Mouse (Mus musculus) CD4-positive, CD25-positive, alpha-beta regulatory T cell, adult 2 months (primary cell): Measurements from ENCODE around the gene Rtp4.
A peak's percentile ranks its signal among the peaks of the same experiment; 100 is the strongest.

ENCODE experiments used
- DNase-seq: peaks from one replicate; pipeline ENCODE4 v3.0.0-alpha.2; 2012; ENCODE audit warnings: low read depth, low spot score

The Rtp4 gene

DNA sequence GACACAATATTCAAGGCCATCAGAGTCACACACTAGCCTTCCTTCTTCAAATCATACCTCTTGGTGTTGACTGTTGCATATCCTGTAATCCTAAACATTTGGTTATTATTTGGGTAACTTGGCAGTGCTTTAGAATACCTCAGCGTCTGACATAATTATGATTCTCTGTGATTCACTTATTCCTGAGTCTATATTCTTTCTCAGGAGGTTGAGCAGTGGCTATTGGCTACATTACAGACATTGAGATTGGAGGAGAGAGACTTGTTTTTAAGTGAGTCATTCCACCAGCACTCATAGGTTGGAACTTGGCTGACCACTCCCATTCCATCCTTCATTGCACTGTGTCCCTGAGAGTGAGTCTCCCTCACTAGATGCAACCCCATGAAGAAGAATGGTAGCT, 6.7 kb upstream of the Rtp4 start:
- no peak for DNase-seq

DNA sequence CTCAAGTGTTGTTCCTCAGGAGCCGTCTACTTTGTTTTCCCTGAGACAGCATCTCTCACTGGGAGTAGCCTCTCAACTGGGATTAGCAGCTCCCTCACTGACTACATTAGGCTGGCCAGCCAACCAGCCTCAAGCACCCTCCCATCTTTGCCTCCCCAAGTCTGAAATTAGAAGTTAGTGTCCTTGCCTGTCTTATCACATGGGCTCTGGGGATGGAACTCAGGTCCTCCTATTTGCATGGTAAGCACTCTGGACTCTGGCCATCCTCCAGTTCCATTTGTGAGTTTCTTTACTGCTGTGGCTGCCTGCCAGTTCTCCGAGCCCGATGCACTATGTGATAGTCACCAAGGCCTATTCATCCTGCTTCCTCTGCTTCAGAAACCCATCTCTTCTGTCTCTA, 4.3 kb upstream of the Rtp4 start:
- DNase-seq, result no peak

DNA sequence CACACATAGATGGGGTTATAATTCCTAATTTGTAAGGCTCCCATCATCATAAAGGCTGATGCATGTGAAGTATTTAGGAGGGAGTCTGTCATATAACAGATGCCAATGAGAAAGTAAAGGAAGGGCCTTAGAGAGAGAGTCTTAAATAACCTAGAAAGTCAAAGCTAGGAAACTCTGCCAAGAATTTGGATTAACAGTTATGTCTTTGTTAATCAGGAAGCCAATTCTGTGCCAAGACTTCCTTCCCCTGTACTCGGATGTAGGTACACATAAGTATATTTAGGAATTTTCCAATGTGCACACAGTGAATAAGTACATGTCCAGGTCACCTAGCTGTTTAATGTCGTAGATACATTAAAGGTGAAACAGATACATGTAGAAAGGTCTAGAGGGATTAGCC, 3.5 kb upstream of the Rtp4 start:
- DNase-seq, result no peak

DNA sequence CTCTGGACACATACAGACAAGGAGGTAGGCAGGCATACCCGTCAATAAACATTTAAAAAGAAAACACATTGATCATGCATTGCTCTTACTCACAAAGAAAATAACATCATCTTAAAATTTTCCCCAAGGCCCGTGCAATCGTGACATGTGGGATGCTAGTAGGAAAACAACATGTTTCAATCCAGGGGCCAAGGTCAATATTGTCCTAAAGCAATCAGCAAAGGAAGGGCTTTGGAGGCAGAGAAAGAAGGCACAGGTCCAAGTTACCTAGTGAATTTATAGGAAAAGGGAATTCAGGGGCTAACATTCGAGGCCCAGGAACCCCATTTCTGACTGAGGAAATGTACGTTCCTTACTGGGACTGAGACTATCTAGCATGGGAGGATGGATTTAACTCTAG, 2.9 kb upstream of the Rtp4 start:
- DNase-seq, result no peak

DNA sequence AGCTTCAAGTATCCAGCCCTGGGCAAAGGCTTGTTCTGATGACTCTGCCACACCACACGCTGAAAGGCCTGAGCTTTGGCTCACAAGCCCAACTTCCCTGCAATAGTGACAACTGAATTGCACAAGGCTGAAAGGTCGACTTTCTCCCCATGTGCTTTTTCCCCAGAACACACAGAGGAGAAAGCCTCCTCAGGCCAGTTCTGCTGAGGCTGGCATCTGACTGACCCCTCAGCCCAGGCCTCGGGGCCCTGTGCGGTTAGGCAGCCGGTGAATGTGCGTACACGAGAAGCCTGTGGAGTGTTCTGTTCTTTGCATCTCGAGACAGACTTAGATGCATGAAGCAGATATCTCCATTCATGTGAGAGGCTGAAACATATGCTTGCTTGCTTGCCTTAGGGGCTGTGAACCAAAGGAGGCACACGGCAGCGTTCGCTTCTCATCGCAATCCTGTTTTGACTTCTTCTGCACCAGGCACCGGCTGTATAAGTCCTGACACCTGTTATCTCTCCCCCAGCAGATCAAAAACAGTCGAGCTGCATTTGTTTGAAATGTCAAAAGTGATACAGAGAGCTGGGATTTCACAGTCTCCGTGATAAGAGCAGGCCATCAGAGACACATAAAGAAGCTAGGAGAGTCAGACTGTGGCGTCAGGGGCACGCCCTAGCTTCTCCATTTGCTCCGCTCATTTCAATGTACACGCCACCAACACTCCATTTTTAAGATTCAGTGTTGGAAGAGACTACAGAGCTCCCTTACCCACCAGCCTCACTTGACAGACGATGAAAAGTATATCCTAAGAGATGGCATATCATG, 2.1 kb upstream of the Rtp4 start:
- DNase-seq, result no peak

DNA sequence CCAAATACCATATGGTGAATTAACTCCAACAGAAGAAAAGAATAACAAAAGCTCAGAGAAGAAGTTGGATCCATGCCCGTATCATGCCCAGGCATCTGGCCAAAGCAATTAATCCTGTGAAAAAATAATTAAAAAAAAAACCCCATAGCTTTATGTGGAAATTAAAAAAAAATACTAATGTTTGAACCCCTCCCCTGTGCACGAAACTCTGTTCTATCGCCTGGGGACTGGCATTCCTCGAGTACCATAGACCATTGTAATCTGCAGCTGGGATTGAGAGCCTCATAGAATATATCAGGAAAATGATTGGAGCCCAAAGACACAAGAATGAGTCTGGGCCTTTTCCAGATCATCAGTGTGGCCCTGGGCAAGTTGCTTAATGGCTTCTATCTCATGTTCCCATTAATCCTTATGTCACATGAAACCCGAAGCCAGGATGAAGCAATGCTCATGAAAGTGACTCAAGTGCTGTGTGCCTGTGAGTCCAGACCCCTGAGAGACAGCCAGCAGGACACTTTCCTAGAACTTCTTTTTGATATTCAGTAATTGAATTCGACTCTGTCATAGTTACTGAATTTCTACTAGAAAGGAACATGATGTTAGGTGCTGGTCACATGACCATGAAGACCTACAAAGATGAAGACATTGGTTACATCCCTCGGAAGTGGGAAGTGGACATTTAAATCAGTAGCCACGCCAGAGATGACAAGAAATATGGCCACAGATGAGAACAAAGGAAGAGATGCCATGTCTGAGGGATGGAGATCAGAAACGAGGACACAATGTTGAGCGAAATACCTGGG, 1.3 kb upstream of the Rtp4 start:
- no peak for DNase-seq

DNA sequence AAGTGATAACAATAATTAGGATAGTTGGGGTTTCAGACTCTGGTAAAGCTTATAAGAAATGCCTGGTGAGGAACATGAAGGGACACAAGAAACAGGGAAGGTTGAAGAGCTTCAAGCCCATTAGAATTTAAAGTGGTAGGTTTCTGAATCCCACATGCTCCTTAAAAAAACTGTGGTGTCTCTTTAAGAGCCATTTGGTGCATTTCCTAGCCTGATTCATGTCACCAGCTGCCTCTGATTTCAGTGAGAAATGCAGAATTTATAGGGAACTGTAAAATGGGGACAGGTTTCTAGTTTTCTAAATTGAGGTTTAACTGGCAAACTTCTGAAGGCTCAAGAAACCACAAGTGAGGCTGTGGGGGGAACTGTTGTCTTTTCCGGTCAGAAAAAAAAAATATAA, 320 bp upstream of the Rtp4 start:
- no peak for DNase-seq

GRCm38 (mm10) chr16:23521092-23521491, 1.0 kb downstream of the Rtp4 start:
- no peak for DNase-seq

DNA sequence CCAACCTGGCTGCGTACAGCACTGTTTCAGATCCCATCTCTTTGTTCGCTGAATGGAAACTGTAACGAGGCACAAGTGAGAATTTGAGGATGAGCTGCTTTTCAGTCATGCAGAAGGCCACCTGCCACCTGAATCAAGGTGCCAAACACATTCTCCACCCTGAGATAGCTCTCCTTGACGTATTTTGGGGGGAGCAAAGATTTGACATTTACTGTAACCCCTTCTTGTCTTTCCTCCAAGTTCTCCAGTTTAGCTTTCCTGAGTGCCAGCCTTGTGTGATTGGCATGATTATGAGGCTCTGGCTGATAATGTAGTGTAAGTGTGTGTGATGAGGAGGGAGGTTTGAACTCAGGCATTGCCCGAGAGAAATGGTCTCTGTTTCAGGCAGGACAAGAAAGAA, 2.0 kb downstream of the Rtp4 start:
- no peak for DNase-seq

DNA sequence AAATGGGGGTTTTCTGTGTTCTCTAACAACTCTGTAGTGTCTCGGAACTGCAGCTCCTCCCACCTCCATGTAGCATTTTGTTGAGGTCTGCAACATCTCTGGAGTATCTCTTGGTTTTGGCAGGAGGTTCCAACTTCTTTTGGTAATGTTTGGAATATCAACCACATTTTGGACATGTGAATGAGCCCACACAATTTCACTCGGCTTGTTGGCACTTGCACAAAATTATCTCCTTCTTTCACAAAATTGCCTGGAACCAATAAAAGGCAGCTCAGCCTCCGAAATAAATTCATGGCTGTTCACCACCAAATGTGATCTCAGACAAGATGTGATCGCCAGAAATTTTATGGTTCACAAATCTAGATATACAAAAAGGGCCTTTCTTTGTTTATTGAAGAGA, 9.1 kb downstream of the Rtp4 start:
- no peak for DNase-seq

- no peak for DNase-seq
Observed at GRCm38 (mm10) chr16:23533707-23534106, 13.6 kb downstream of the Rtp4 start.

- DNase-seq, result no peak
Observed at GRCm38 (mm10) chr16:23541046-23541445, 21.0 kb downstream of the Rtp4 start.

DNA sequence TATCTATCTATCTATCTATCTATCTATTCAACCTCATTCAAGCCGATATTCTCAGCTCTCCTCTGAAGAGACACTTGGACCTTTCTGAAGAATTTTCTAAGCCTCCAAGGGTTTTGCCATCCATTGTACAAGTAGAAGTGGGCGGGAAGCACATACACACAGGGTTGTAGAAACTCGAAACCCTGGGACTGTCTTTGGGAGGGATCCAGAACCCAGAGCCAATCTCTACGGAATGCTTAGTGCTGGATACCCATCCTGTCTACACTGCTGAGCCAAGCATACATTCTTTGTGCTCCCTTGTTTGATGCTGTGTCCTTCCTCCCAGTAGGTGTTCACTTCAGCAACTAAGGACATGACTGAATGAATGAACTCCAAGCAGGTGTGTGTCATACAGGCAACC, 22.8 kb downstream of the Rtp4 start:
- no peak for DNase-seq

- DNase-seq, result peak; percentile 12
Observed at GRCm38 (mm10) chr16:23544361-23544760, 24.3 kb downstream of the Rtp4 start.

DNA sequence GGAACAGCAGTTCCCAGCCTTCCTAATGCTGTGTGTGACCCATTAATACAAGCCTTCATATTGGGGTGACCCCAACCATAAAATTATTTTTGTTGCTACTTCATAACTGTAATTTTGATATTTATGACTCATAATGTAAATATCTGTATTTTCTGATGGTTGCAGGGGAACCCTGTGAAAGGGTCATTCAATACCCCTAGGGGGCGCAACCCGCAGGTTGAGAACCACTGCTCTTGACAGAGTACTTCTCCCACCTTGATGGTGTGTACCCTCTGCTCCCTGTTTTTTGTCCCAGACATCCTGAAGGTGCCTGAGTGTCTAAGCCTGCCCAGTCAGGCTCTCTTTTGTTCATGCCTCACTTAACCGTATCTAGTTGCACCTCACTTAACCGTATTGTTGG, 27.7 kb downstream of the Rtp4 start:
- DNase-seq, result peak; percentile 12

GRCm38 (mm10) chr16:23550346-23550980, 30.4 kb downstream of the Rtp4 start:
- DNase-seq, result peak; percentile 81

DNA sequence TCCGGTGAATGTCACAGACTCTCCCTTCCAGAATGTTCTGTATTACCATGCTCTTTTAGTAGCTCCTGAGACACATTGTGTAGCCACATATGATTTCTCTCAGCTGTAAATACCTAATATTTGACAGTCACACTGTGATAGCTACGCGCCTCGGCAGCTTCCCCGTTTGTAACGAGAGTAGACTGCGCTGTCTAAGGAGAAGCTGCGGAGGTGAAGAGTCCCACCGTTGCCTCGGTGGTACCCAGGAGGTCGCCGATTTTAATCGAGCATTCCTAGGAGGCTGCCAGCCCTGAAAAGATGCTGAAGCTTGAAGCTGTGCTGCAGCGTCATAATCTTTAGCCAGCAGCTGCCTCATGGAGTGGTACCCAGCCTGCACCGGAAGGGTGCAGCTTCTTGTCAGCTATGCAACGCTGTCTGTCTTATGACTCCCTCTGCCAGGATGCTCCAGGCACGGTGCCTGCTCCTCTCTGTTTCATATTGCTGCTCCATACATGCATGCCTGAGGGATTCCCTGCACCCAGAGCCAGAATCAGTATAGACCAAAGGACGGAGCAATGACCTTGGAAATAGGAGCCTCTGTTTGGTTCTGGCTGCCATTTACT, 31.0 kb downstream of the Rtp4 start:
- no peak for DNase-seq

GRCm38 (mm10) chr16:23554673-23555072, 34.6 kb downstream of the Rtp4 start:
- no peak for DNase-seq

DNA sequence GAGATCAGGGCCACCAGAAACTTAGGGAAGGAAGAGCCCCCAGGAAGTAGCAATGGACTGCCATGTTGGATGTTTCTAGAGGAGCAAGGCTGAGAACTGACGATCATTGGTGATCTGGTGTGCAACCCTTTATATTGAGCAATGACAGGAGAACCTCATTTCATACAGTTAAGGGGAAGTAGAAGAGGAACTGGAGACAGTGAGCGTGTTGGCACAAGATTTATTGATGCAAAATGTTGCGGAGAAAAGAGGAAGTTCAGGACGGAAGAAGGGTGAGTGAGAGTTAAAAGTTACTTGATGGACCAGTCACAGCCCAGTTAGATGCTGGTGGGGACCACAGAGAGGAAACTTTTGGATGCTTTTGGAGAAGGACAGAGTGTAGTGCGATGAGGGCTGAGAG, 37.1 kb downstream of the Rtp4 start:
- no peak for DNase-seq

GRCm38 (mm10) chr16:23557669-23558068, 37.6 kb downstream of the Rtp4 start:
- DNase-seq, result no peak

GRCm38 (mm10) chr16:23568369-23568958, 48.4 kb downstream of the Rtp4 start:
- no peak for DNase-seq

DNA sequence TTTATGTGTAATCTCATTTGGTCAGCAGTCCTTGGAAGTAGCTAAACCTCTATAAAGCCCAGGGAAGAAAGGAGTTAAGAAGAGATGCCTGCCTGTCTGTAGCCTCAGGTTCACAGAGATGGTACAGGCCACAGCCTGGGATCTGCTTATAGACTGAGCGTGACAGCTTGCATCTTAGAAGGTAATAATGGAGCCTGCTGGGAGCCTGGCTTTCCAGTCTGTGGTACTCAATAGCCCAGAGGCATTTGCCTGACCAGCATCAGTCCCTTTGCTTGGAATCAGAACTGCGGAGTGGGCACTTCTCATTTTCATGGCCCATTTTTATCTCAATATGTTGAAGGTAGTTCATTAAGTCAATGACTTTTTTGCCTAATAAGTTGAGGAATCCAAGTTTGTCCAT, 54.5 kb downstream of the Rtp4 start:
- no peak for DNase-seq
